Mouse (Mus musculus) E14TG2a.4 (cell line): ENCODE data around the gene Tor4a.

Experiments used
- CTCF ChIP-seq: conservative IDR thresholded peaks from 2 replicates; pipeline ENCODE4 v1.5.1; 2014; ENCODE audit warnings: low read length
- POU5F1 ChIP-seq: IDR thresholded peaks from 2 replicates; pipeline ENCODE4 v1.6.1; 2014; ENCODE audit warnings: low read length, borderline replicate concordance

- TF ChIP-seq CTCF (no peak), POU5F1 (no peak)
Measured at GRCm38 (mm10) chr2:25187841-25188240, 8.8 kb downstream of the Tor4a start.
